7 mouse cellular contexts compared by ENCODE assay signal in genomic region chr11:98545711-98546231, GRCm38 (mm10). TPM values are rescaled to one million over a fixed set of nuclear protein-coding genes. Genes with fewer than 3 reads are reported as not detected.
DNase-seq lines count a peak whose midpoint lies in the region; ATAC-seq and TF ChIP-seq lines count a peak whose summit lies in the region.

Gene Ikzf3, minus strand, starts transcription at chr11:98546031.

- WGBS in forebrain, embryonic 12.5 days, result 1% methylated on average over 58 of the region's 58 CpGs
- WGBS in hindbrain, embryonic 15.5 days, result under 1% methylated on average over 58 of the region's 58 CpGs
- 1% methylated on average over 58 of the region's 58 CpGs for WGBS in liver, embryonic 13.5 days (ENCODE audit: insufficient replicate concordance)
- 1% methylated on average over 58 of the region's 58 CpGs for WGBS in stomach, embryonic 15.5 days

- DNase-seq in adrenal gland, adult 2 months, result peak; percentile 56
- no peak for DNase-seq in liver, embryonic 13.5 days
- DNase-seq in natural killer cell, adult 2 months (ENCODE audit: low spot score in 2 of 2), result peak; percentile 52 to 75

- H3K9me3 ChIP-seq in ES-Bruce4 (replicated peaks; ENCODE audit: control insufficient read depth, insufficient read depth, low read length, poor library complexity, severe bottlenecking), result no peaks in the 10 kb centered on the region
- no peaks in the 10 kb centered on the region for H3K9me3 ChIP-seq in forebrain, embryonic 12.5 days
- no peaks in the 10 kb centered on the region for H3K9me3 ChIP-seq in hindbrain, embryonic 15.5 days
- H3K9me3 ChIP-seq in liver, embryonic 13.5 days (replicated peaks), result no peaks in the 10 kb centered on the region
- H3K9me3 ChIP-seq in stomach, embryonic 15.5 days, result no peaks in the 10 kb centered on the region

- ATAC-seq in forebrain, embryonic 12.5 days (ENCODE audit: low FRiP score), result no peak
- ATAC-seq in hindbrain, embryonic 15.5 days (ENCODE audit: low FRiP score, low read depth), result no peak
- ATAC-seq in liver, embryonic 13.5 days (ENCODE audit: low read depth), result no peak
- ATAC-seq in stomach, embryonic 15.5 days (ENCODE audit: insufficient read depth, low FRiP score, low read depth), result 0 out of 2 replicates have a peak, but pooled peaks have one; percentile 53

- H3K27ac ChIP-seq in ES-Bruce4 (ENCODE audit: insufficient read depth, low read length), result no peak within 1 kb of the TSS
- H3K27ac ChIP-seq in forebrain, embryonic 12.5 days, result no peak within 1 kb of the TSS
- no peak within 1 kb of the TSS for H3K27ac ChIP-seq in hindbrain, embryonic 15.5 days (replicated peaks)
- no peak within 1 kb of the TSS for H3K27ac ChIP-seq in liver, embryonic 13.5 days
- no peak within 1 kb of the TSS for H3K27ac ChIP-seq in stomach, embryonic 15.5 days

- no peak for TF ChIP-seq EP300 in ES-Bruce4 (IDR thresholded peaks at IDR 0.05; ENCODE audit: insufficient read depth, low read depth, low read length)

- no peak for TF ChIP-seq CTCF in ES-Bruce4 (IDR thresholded peaks at IDR 0.05; ENCODE audit: low read depth, low read length)

- no peaks in the 10 kb centered on the region for H3K4me1 ChIP-seq in ES-Bruce4 (ENCODE audit: control insufficient read depth, insufficient read depth, low read length)
- H3K4me1 ChIP-seq in forebrain, embryonic 12.5 days, result peaks cover 12% of the 10 kb centered on the region
- peaks cover 13% of the 10 kb centered on the region for H3K4me1 ChIP-seq in hindbrain, embryonic 15.5 days (replicated peaks)
- peaks cover 7% of the 10 kb centered on the region for H3K4me1 ChIP-seq in liver, embryonic 13.5 days (replicated peaks)
- peaks cover 7% of the 10 kb centered on the region for H3K4me1 ChIP-seq in stomach, embryonic 15.5 days

- peaks cover 27% of the 10 kb centered on the region for H3K27me3 ChIP-seq in ES-Bruce4 (ENCODE audit: control insufficient read depth, insufficient read depth, low read length, poor library complexity, severe bottlenecking)
- peaks cover 80% of the 10 kb centered on the region for H3K27me3 ChIP-seq in forebrain, embryonic 12.5 days
- peaks cover 85% of the 10 kb centered on the region for H3K27me3 ChIP-seq in hindbrain, embryonic 15.5 days
- H3K27me3 ChIP-seq in liver, embryonic 13.5 days, result peaks cover 94% of the 10 kb centered on the region
- peaks cover 51% of the 10 kb centered on the region for H3K27me3 ChIP-seq in stomach, embryonic 15.5 days (replicated peaks)

- peak within 1 kb of the TSS; percentile 76 for H3K4me2 ChIP-seq in forebrain, embryonic 12.5 days
- peak within 1 kb of the TSS; percentile 91 for H3K4me2 ChIP-seq in hindbrain, embryonic 15.5 days
- peak within 1 kb of the TSS; percentile 60 for H3K4me2 ChIP-seq in liver, embryonic 13.5 days
- peak within 1 kb of the TSS; percentile 88 for H3K4me2 ChIP-seq in stomach, embryonic 15.5 days

- H3K9ac ChIP-seq in ES-Bruce4 (ENCODE audit: low read depth, poor library complexity, severe bottlenecking), result peak within 1 kb of the TSS; percentile 71
- peak within 1 kb of the TSS; percentile 56 for H3K9ac ChIP-seq in forebrain, embryonic 12.5 days
- H3K9ac ChIP-seq in hindbrain, embryonic 15.5 days, result peak within 1 kb of the TSS; percentile 28; the same call in 1 of the 2 replicates
- no peak within 1 kb of the TSS for H3K9ac ChIP-seq in liver, embryonic 13.5 days
- H3K9ac ChIP-seq in stomach, embryonic 15.5 days, result peak within 1 kb of the TSS; percentile 14; the same call in 1 of the 2 replicates

- H3K36me3 ChIP-seq in ES-Bruce4 (ENCODE audit: control insufficient read depth, insufficient read depth, low read length, poor library complexity, severe bottlenecking), result no peaks in the 10 kb centered on the region
- H3K36me3 ChIP-seq in forebrain, embryonic 12.5 days (replicated peaks), result no peaks in the 10 kb centered on the region
- no peaks in the 10 kb centered on the region for H3K36me3 ChIP-seq in hindbrain, embryonic 15.5 days
- no peaks in the 10 kb centered on the region for H3K36me3 ChIP-seq in liver, embryonic 13.5 days
- no peaks in the 10 kb centered on the region for H3K36me3 ChIP-seq in stomach, embryonic 15.5 days

- H3K4me3 ChIP-seq in ES-Bruce4 (ENCODE audit: low read depth, low read length), result peak within 1 kb of the TSS; percentile 22
- H3K4me3 ChIP-seq in forebrain, embryonic 12.5 days (replicated peaks), result peak within 1 kb of the TSS; percentile 43
- H3K4me3 ChIP-seq in hindbrain, embryonic 15.5 days, result peak within 1 kb of the TSS; percentile 44
- peak within 1 kb of the TSS; percentile 37 for H3K4me3 ChIP-seq in liver, embryonic 13.5 days (replicated peaks)
- H3K4me3 ChIP-seq in stomach, embryonic 15.5 days (replicated peaks), result peak within 1 kb of the TSS; percentile 43

- TF ChIP-seq POLR2A in ES-Bruce4 (IDR thresholded peaks at IDR 0.05; ENCODE audit: insufficient read depth, low read length), result no peak

RNA-seq across cellular contexts. Expression of gene Ikzf3, which starts in this region (rescaled TPM):
- polyA plus RNA-seq in ES-Bruce4 (2011; ENCODE audit: insufficient read depth, insufficient read length, low read depth, missing spikeins), result not detected in 2 replicates
- total RNA-seq in adrenal gland, adult 2 months (2021), result under 1 TPM; 0.72 to 0.86 TPM
- polyA plus RNA-seq in adrenal gland, adult 2 months (2012; rRNA removed), result 0.10 and 0.36 TPM in 2 replicates
- 0.04 TPM in 1 of 2 replicates, not detected in the other for polyA plus RNA-seq in forebrain, embryonic 12.5 days (2016; fragmentation: Nextera tagmentation; extraction: Ambion mirVana)
- 0.29 TPM in 1 of 2 replicates, not detected in the other for polyA plus RNA-seq in hindbrain, embryonic 15.5 days (2015; fragmentation: Nextera tagmentation; extraction: Ambion mirVana)
- polyA plus RNA-seq in liver, embryonic 13.5 days (2015; fragmentation: Nextera tagmentation; extraction: Ambion mirVana), result 0.06 TPM in 1 of 2 replicates, not detected in the other
- polyA plus RNA-seq in stomach, embryonic 15.5 days (2015; fragmentation: Nextera tagmentation; extraction: Ambion mirVana), result 0.50 and 0.69 TPM in 2 replicates

Comparison
In these comparisons a context has a peak if more than half of its experiments do, and no peak if none do; other contexts are left out.
1. Peak in DNase-seq in adrenal gland, adult 2 months; RNA of the gene not detected or under 1 TPM.
2. Peak in ATAC-seq, H3K4me3 ChIP-seq, H3K9ac ChIP-seq and H3K4me2 ChIP-seq in stomach, embryonic 15.5 days; RNA of the gene not detected or under 1 TPM.